Mouse (Mus musculus) liver, adult 2 months (tissue): Measurements from ENCODE around the gene Met. TPM values are rescaled to one million over a fixed set of nuclear protein-coding genes. Genes with fewer than 3 reads are reported as not detected.
A peak's percentile ranks its signal among the peaks of the same experiment; 100 is the strongest.

Experiments used
- DNase-seq: peaks from one replicate; pipeline ENCODE4 v3.0.0-alpha.2; 2011; ENCODE audit warnings: low read depth, low spot score; ENCODE audit errors: extremely low read depth
- H3K27ac ChIP-seq: fragments of 200-500 bp; replicated peaks from 2 replicates; pipeline ENCODE4 v1.5.1; 2012; ENCODE audit warnings: low read depth, mild to moderate bottlenecking, control low read depth, inconsistent platforms, low read length; ENCODE audit not compliant: insufficient read depth
- H3K27me3 ChIP-seq: fragments of 200-500 bp; 2 replicates; pipeline ENCODE4 v1.6.1; 2012; ENCODE audit warnings: mild to moderate bottlenecking, moderate library complexity, low read length, inconsistent platforms; ENCODE audit not compliant: control insufficient read depth, insufficient read depth
- H3K36me3 ChIP-seq: fragments of 200-500 bp; 2 replicates; pipeline ENCODE4 v1.6.1; 2012; ENCODE audit warnings: low read length, inconsistent platforms; ENCODE audit not compliant: control insufficient read depth, insufficient read depth
- H3K4me1 ChIP-seq: fragments of 200-500 bp; 2 replicates; pipeline ENCODE4 v1.6.1; 2011; ENCODE audit warnings: low read length; ENCODE audit not compliant: control insufficient read depth, insufficient read depth
- H3K4me3 ChIP-seq: fragments of 200-500 bp; 2 replicates; pipeline ENCODE4 v1.5.1; 2011; ENCODE audit warnings: low read depth, mild to moderate bottlenecking, control low read depth, low read length, moderate library complexity; ENCODE audit not compliant: insufficient read depth
- H3K79me2 ChIP-seq: fragments of 200-500 bp; 2 replicates; pipeline ENCODE4 v1.6.1; 2012; ENCODE audit warnings: inconsistent platforms, mild to moderate bottlenecking, low read length, moderate library complexity; ENCODE audit not compliant: control insufficient read depth, insufficient read depth
- H3K9ac ChIP-seq: fragments of 200-500 bp; 2 replicates; pipeline ENCODE4 v1.6.1; 2012; ENCODE audit warnings: low read depth, mild to moderate bottlenecking, control low read depth, inconsistent platforms, low read length
- CTCF ChIP-seq: fragments of 200-500 bp; IDR thresholded peaks from 2 replicates; pipeline ENCODE4 v1.5.1; 2011; ENCODE audit warnings: low read depth, low read length, control low read depth
- POLR2A ChIP-seq: fragments of 200-500 bp; IDR thresholded peaks from 2 replicates; pipeline ENCODE4 v1.6.1; 2011; ENCODE audit warnings: low read length, control low read depth; ENCODE audit not compliant: insufficient read depth; ENCODE audit errors: extremely low read depth
- WGBS: fragments of 180-500 bp; shearing (Covaris S2); methylation state at CpG from one replicate; pipeline ENCODE4 v1.1.7; 2018; 5-methylcytosine and 5-hydroxymethylcytosine counted together
- polyA plus RNA-seq: library from polyadenylated mRNA; depleted of rRNA; stranded (reverse); fragments of >200 nt; gene quantifications from 2 replicates; pipeline ENCODE4 v1.2.3, GENCODE M21; 2012
- total RNA-seq: library from RNA; depleted of rRNA; stranded (reverse); fragments of >200 nt; gene quantifications from 2 replicates; pipeline ENCODE4 v1.2.3, GENCODE M21; 2014

The Met gene
- total and polyA plus RNA-seq, 2 experiments = 13.5 to 72.0 TPM

DNA sequence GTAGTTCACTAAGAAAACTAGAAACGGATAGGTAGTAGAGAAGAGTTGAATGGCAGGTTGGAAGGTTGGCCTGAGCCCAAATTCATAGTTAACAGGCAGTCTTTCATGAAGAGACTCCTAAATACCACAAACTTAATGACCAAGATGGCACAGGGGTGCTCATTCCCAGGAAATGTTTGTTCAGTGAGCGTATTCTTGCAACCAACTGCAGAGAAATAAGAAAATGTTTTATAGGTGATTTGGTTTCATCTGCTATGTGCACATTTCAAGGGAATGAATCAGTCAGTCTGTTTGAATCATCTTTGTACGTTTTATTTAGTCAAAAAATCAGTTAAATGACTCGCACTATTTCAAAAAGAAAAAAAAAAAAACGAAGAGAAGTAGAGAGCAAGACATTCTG is 21.6 kb downstream of the Met start:
- 30% methylated on average over 5 of the region's 5 CpGs for WGBS
- peaks cover 20% of the 10 kb centered on the region for H3K79me2 ChIP-seq
- H3K4me1 ChIP-seq = peaks cover 35% of the 10 kb centered on the region
- no peaks in the 10 kb centered on the region for H3K27me3 ChIP-seq
- no peak for TF ChIP-seq CTCF
- TF ChIP-seq POLR2A = no peak
- DNase-seq = no peak
- H3K27ac ChIP-seq = peak overlapping the region; percentile 72
- no peak overlapping the region for H3K4me3 ChIP-seq
- peaks cover 7% of the 10 kb centered on the region; the same call in 1 of the 2 replicates for H3K36me3 ChIP-seq
- no peak overlapping the region for H3K9ac ChIP-seq

GRCm38 (mm10) chr6:17485782-17486181 is 22.2 kb downstream of the Met start:
- Histone ChIP-seq H3K9ac (peak overlapping the region; percentile 56; the same call in 1 of the 2 replicates), H3K27ac (peak overlapping the region; percentile 77), H3K4me1 (peaks cover 37% of the 10 kb centered on the region), H3K4me3 (no peak overlapping the region), H3K79me2 (peaks cover 20% of the 10 kb centered on the region), H3K27me3 (no peaks in the 10 kb centered on the region), H3K36me3 (peaks cover 7% of the 10 kb centered on the region; the same call in 1 of the 2 replicates)
- peak; percentile 97 for DNase-seq
- 29% methylated on average over 7 of the region's 7 CpGs for WGBS
- TF ChIP-seq POLR2A = no peak
- TF ChIP-seq CTCF = no peak

GRCm38 (mm10) chr6:17488291-17488817 is 24.8 kb downstream of the Met start:
- Histone ChIP-seq H3K27ac (peak overlapping the region; percentile 42), H3K9ac (no peak overlapping the region), H3K79me2 (peaks cover 13% of the 10 kb centered on the region), H3K27me3 (no peaks in the 10 kb centered on the region), H3K36me3 (peaks cover 5% of the 10 kb centered on the region; the same call in 1 of the 2 replicates), H3K4me1 (peaks cover 35% of the 10 kb centered on the region), H3K4me3 (no peak overlapping the region)
- TF ChIP-seq POLR2A = no peak
- no peak for TF ChIP-seq CTCF
- peak; percentile 83 for DNase-seq
- WGBS = 20% methylated on average over 2 of the region's 2 CpGs

DNA sequence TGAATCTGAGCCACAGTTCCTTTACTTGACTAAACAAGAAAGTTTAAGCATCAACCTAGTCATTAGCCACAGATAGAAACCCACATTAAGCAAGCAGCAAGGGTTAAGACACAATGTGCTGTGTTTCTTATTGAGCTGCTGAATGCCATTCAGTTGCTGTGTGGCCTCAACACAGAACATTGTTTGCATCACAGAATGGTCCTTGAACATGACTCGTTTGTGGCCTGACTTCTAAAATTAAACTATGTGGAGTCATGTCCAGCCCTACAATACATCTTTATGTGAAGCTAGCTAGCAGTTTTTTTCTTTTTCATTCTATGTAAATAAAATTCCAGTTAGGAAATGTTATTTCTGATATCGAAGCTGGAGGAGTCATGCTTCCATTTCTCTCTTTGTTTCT is 27.2 kb downstream of the Met start:
- H3K4me3 ChIP-seq = no peak overlapping the region
- H3K27me3 ChIP-seq = no peaks in the 10 kb centered on the region
- DNase-seq = no peak
- no peak overlapping the region for H3K9ac ChIP-seq
- peak overlapping the region; percentile 84 for H3K27ac ChIP-seq
- peaks cover 24% of the 10 kb centered on the region for H3K4me1 ChIP-seq
- H3K36me3 ChIP-seq = peaks cover 11% of the 10 kb centered on the region
- TF ChIP-seq POLR2A = no peak
- no peak for TF ChIP-seq CTCF
- H3K79me2 ChIP-seq = peaks cover 15% of the 10 kb centered on the region; the same call in 1 of the 2 replicates
- 24% methylated on average over 2 of the region's 2 CpGs for WGBS

GRCm38 (mm10) chr6:17491502-17491901 is 27.9 kb downstream of the Met start:
- H3K36me3 ChIP-seq = peaks cover 11% of the 10 kb centered on the region
- H3K27me3 ChIP-seq = no peaks in the 10 kb centered on the region
- peaks cover 13% of the 10 kb centered on the region; the same call in 1 of the 2 replicates for H3K79me2 ChIP-seq
- H3K9ac ChIP-seq = no peak overlapping the region
- no peak for TF ChIP-seq CTCF
- no peak for TF ChIP-seq POLR2A
- DNase-seq = peak; percentile 99
- H3K4me3 ChIP-seq = no peak overlapping the region
- H3K27ac ChIP-seq = peak overlapping the region; percentile 84
- H3K4me1 ChIP-seq = peaks cover 22% of the 10 kb centered on the region
- 31% methylated on average over 10 of the region's 10 CpGs for WGBS

- Histone ChIP-seq H3K36me3 (peaks cover 11% of the 10 kb centered on the region), H3K27me3 (no peaks in the 10 kb centered on the region), H3K9ac (no peak overlapping the region), H3K79me2 (peaks cover 15% of the 10 kb centered on the region; the same call in 1 of the 2 replicates), H3K27ac (peak overlapping the region; percentile 44), H3K4me1 (peaks cover 26% of the 10 kb centered on the region), H3K4me3 (no peak overlapping the region)
- no peak for TF ChIP-seq POLR2A
- TF ChIP-seq CTCF = no peak
- DNase-seq = peak; percentile 91
- WGBS = 26% methylated on average over 8 of the region's 8 CpGs
These were observed 28.5 kb downstream of the Met start for GRCm38 (mm10) chr6:17492062-17492461.
